Mouse (Mus musculus) inflammation-experienced regulatory T-cells, adult 16 weeks (primary cell): ENCODE data around the gene Usp17lb. TPM values are rescaled to one million over a fixed set of nuclear protein-coding genes. Genes with fewer than 3 reads are reported as not detected.

Experiments used
- polyA plus RNA-seq: library from polyadenylated mRNA; unstranded; fragments of 100-300 nt; shearing (Covaris generic); gene quantifications from one replicate; pipeline ENCODE4 v1.2.1, GENCODE M21; 2017

The Usp17lb gene
- not detected for polyA plus RNA-seq

DNA sequence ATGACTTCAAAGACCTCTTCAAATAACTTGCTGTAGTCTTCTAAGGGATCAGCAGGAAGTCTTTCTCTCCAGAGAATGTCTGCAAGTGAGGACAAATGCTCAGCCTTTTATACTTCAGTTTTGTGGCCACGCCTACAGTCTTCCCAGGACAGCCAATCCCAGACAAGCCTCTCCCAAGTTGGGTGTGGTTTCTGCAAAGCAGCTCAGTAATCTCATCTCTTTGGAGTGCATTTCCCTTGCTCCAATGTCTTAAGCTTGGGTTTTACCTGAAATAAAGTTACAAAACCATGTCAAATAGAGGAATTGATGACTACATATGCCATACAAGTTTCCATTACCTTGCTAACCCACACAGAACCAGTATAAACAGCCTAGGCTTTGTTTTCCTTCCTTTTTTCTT, at the start of gene Usp17lb:
Usp17lb (minus strand) TSS at position 101 of the 400 bp plus-strand sequence.

DNA sequence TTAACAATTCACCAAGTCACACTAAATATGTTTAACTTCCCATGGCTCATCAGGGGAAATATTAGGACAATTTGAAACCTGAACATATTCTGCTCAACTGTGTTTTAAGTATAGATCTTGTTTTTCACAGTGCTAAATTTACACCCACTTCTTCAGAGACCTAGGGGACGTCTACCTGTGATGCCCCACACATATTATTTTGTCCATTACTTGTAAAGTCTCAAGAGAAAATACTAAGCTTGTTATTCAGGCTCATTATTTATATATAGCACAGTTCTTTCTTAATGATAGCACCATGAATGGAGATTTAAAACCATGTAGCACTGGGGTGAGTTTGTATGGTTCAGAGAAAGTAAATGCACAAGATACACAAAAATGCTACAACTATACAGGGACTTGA, 35.3 kb upstream of the Usp17lb start, which contains the start of gene Olfr665:
Olfr665 (plus strand) TSS at position 301 of the 400 bp plus-strand sequence.

DNA sequence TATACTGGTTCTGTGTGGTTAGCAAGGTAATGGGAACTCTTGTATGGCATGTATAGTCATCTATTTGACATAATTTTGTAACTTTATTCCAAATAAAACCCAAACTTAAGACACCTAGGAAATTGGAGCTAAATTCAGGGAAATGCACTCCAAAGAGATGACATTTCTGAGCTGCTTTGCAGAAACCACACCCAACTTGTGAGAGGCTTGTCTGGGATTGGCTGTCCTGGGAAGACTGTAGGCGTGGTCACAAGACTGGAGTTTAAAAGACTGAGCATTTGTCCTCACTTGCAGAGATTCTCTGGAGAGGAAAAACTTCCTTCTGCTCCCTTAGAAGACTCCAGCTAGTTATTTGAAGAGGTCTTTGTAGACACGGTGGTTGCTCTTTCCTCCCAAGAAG, 14.3 kb upstream of the Usp17lb start, which contains the start of gene Usp17la:
Usp17la (plus strand) TSS at position 301 of the 400 bp plus-strand sequence.

Other genes with a start within 250 kb of the Usp17lb start
- not detected for gene Olfr655, start 240.8 kb downstream of the Usp17lb start, polyA plus RNA-seq
- gene Olfr656, start 228.6 kb downstream of the Usp17lb start, polyA plus RNA-seq = not detected
- not detected for gene Olfr657, start 217.8 kb downstream of the Usp17lb start, polyA plus RNA-seq
- not detected for gene Olfr658, start 195.3 kb downstream of the Usp17lb start, polyA plus RNA-seq
- gene Olfr659, start 175.8 kb downstream of the Usp17lb start, polyA plus RNA-seq = 0.10 TPM
- not detected for gene Olfr661, start 156.1 kb downstream of the Usp17lb start, polyA plus RNA-seq
- not detected for gene Usp17le, start 65.1 kb downstream of the Usp17lb start, polyA plus RNA-seq
- not detected for gene Usp17la, start 14.4 kb upstream of the Usp17lb start, polyA plus RNA-seq
- gene Olfr665, start 35.4 kb upstream of the Usp17lb start, polyA plus RNA-seq = not detected
- not detected for gene Olfr666, start 53.3 kb upstream of the Usp17lb start, polyA plus RNA-seq
- gene Olfr667, start 78.9 kb upstream of the Usp17lb start, polyA plus RNA-seq = not detected
- gene Olfr668, start 85.5 kb upstream of the Usp17lb start, polyA plus RNA-seq = not detected
- gene Olfr669, start 91.6 kb upstream of the Usp17lb start, polyA plus RNA-seq = not detected
- not detected for gene Olfr670, start 120.0 kb upstream of the Usp17lb start, polyA plus RNA-seq
- not detected for gene Olfr671, start 136.5 kb upstream of the Usp17lb start, polyA plus RNA-seq
- gene Olfr672, start 159.4 kb upstream of the Usp17lb start, polyA plus RNA-seq = not detected
- gene Olfr675, start 185.9 kb upstream of the Usp17lb start, polyA plus RNA-seq = not detected
- not detected for gene Olfr676, start 190.1 kb upstream of the Usp17lb start, polyA plus RNA-seq
- gene Olfr677, start 208.8 kb upstream of the Usp17lb start, polyA plus RNA-seq = not detected
- not detected for gene Olfr678, start 221.9 kb upstream of the Usp17lb start, polyA plus RNA-seq
- not detected for gene Olfr679, start 238.6 kb upstream of the Usp17lb start, polyA plus RNA-seq